Mouse (Mus musculus) liver, postnatal 0 days (tissue): ENCODE measurements around the gene Tatdn3. TPM values are rescaled to one million over a fixed set of nuclear protein-coding genes. Genes with fewer than 3 reads are reported as not detected.

Experiments
- ATAC-seq: fragments of 200-750 bp; cut with Nextera tagmentation; 2 replicates; pipeline ENCODE4 v1.8.0; 2017; ENCODE audit warnings: mild to moderate bottlenecking, moderate library complexity
- DNase-seq: peaks from one replicate; pipeline ENCODE4 v3.0.0-alpha.2; 2016
- H3K27ac ChIP-seq: fragments of 300-500 bp; sonication (generic); 2 replicates; pipeline ENCODE4 v1.5.1; 2014; ENCODE audit warnings: antibody characterized with exemption, moderate library complexity, mild to moderate bottlenecking, low read depth
- H3K27me3 ChIP-seq: fragments of 300-500 bp; sonication (generic); 2 replicates; pipeline ENCODE4 v1.6.1; 2014; ENCODE audit warnings: low read length, control low read depth, mixed read lengths; ENCODE audit not compliant: insufficient read depth
- H3K36me3 ChIP-seq: fragments of 300-500 bp; sonication (generic); replicated peaks from 2 replicates; pipeline ENCODE4 v1.6.1; 2014; ENCODE audit warnings: mild to moderate bottlenecking, control low read depth, low read length, moderate library complexity, mixed read lengths; ENCODE audit not compliant: insufficient read depth
- H3K4me1 ChIP-seq: fragments of 300-500 bp; sonication (generic); 2 replicates; pipeline ENCODE4 v1.6.1; 2014; ENCODE audit warnings: antibody characterized with exemption, mild to moderate bottlenecking, control low read depth; ENCODE audit not compliant: insufficient read depth
- H3K4me2 ChIP-seq: fragments of 300-500 bp; sonication (generic); 2 replicates; pipeline ENCODE4 v1.6.1; 2014; ENCODE audit warnings: low read depth, mild to moderate bottlenecking, low read length, moderate library complexity, mixed read lengths
- H3K4me3 ChIP-seq: fragments of 300-500 bp; sonication (generic); 2 replicates; pipeline ENCODE4 v1.5.1; 2014; ENCODE audit warnings: low read depth, low read length
- H3K9ac ChIP-seq: fragments of 300-500 bp; sonication (generic); replicated peaks from 2 replicates; pipeline ENCODE4 v1.6.1; 2014; ENCODE audit warnings: mild to moderate bottlenecking, moderate library complexity
- H3K9me3 ChIP-seq: fragments of 300-500 bp; sonication (generic); 2 replicates; pipeline ENCODE4 v1.6.1; 2016; ENCODE audit warnings: mild to moderate bottlenecking, control low read depth, low read length, mixed read lengths
- CTCF ChIP-seq: sonication (generic); IDR thresholded peaks from 2 replicates; pipeline ENCODE4 v1.5.1; 2016; ENCODE audit warnings: antibody characterized with exemption, low read depth
- EP300 ChIP-seq: IDR thresholded peaks from 2 replicates; pipeline ENCODE4 v1.6.1; 2016; ENCODE audit warnings: antibody characterized with exemption, low read depth, mild to moderate bottlenecking
- WGBS: fragments of 180-500 bp; shearing (Covaris S2); extraction: QIAGEN DNeasy Blood & Tissue Kit; methylation state at CpG from one replicate; pipeline ENCODE4 v1.1.7; 2014; ENCODE audit not compliant: insufficient replicate concordance; 5-methylcytosine and 5-hydroxymethylcytosine counted together
- polyA plus RNA-seq: library from polyadenylated mRNA; unstranded; fragments of >200 nt; fragmentation: Nextera tagmentation; extraction: Ambion mirVana; gene quantifications from 2 replicates; pipeline ENCODE4 v1.2.1, GENCODE M21; 2015

Gene Tatdn3
- polyA plus RNA-seq, 1 experiment from 2014 or later = 6.5 TPM

DNA sequence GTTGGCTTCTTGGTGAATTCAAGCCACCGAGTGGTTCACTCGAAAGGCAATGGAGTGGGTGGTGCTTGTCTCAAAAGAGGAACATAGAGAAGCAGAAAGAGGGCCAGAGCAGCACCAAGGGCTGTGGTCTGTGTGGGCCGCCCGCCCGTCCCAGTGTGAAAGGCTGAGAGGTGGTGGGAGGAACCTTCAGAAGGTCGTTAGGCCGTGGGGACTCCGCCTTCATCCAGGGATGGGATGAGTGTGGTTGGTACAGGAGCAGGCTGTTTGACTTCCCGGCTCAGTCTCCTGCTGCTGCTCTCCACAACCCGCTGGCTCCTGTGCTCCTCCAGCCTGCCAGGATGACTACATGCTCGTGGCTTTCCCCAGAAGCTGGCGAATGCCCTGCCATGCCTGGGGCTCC, 22.9 kb upstream of the Tatdn3 start:
- peak overlapping the region; percentile 34; the same call in 1 of the 2 replicates for H3K27ac ChIP-seq
- TF ChIP-seq EP300 (no peak), CTCF (no peak)
- WGBS = 60% methylated on average over 12 of the region's 12 CpGs
- ATAC-seq (peak; percentile 14; the same call in 1 of the 2 replicates), DNase-seq (peak; percentile 29)
- H3K4me2 ChIP-seq = 0 out of 2 replicates have a peak overlapping the region, but pooled peaks have one; percentile 9
- H3K4me3 ChIP-seq = no peak overlapping the region
- H3K27me3 ChIP-seq = no peaks in the 10 kb centered on the region
- no peaks in the 10 kb centered on the region for H3K4me1 ChIP-seq
- H3K36me3 ChIP-seq = peaks cover 14% of the 10 kb centered on the region
- H3K9ac ChIP-seq = no peak overlapping the region; the same call in 1 of the 2 replicates
- H3K9me3 ChIP-seq = no peaks in the 10 kb centered on the region

DNA sequence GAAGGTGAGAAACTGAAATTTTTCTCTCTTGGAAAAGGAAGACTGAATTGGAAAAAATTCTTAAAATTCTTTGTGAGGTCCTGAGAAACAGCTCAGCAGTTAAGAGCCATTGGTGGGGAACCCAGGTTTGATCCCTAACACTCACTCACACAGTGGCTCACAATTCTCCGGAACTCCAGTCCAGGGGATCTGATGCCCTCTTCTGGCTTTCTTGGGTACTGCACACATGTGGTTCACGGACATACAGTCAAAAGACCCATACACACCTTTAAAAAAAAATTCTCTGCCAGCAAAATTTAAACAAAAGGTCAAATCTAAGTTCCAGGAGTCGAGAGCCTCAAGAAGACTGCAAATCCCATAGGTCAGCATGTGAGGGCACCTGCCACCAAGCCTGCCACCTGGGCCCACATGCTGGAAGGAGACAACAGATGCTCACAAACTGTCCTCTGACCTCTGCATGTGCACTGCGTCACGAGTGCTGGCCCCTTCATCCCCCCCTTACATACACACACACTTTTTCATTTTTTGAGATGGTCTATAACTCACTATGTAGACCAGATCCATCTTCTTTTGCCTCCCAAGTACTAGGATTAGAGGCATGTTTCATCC, 22.3 kb upstream of the Tatdn3 start:
- peak overlapping the region; percentile 34; the same call in 1 of the 2 replicates for H3K27ac ChIP-seq
- peak; percentile 74 for DNase-seq
- H3K4me2 ChIP-seq = no peak overlapping the region; the same call in 1 of the 2 replicates
- no peaks in the 10 kb centered on the region for H3K4me1 ChIP-seq
- H3K9ac ChIP-seq = no peak overlapping the region
- peaks cover 19% of the 10 kb centered on the region for H3K36me3 ChIP-seq
- H3K9me3 ChIP-seq = no peaks in the 10 kb centered on the region
- no peak overlapping the region for H3K4me3 ChIP-seq
- H3K27me3 ChIP-seq = no peaks in the 10 kb centered on the region
- 67% methylated on average over 5 of the region's 5 CpGs for WGBS
- TF ChIP-seq CTCF (peak; percentile 79), EP300 (no peak)
- no peak for ATAC-seq

DNA sequence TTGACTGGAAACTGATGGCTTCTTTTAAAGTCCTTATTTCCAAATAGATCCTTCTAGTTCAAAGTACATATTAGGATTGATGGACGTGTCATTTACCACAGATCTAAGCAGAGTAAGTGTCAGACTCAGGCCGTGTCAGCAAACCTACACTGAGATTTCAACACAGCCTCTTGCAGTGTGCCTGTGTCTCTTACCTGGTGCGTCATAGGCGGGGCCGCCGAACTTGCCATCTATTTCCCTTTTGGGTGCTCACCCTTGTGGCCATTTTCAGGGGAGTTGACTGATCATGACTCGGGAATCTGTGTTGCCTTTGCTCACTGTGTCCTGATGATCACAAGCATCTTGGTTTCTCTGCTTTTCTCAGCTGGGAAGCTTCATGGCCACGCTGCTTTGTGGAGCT, 20.5 kb upstream of the Tatdn3 start:
- ATAC-seq (peak; percentile 81), DNase-seq (peak; percentile 51)
- H3K4me1 ChIP-seq = no peaks in the 10 kb centered on the region
- no peaks in the 10 kb centered on the region for H3K27me3 ChIP-seq
- H3K36me3 ChIP-seq = peaks cover 28% of the 10 kb centered on the region
- H3K4me3 ChIP-seq = no peak overlapping the region
- TF ChIP-seq EP300 (no peak; the same call in 1 of the 2 replicates), CTCF (peak; percentile 7; the same call in 1 of the 2 replicates)
- 67% methylated on average over 8 of the region's 8 CpGs for WGBS
- H3K4me2 ChIP-seq = peak overlapping the region; percentile 24; the same call in 1 of the 2 replicates
- no peak overlapping the region for H3K9ac ChIP-seq
- H3K27ac ChIP-seq = 0 out of 2 replicates have a peak overlapping the region, but pooled peaks have one; percentile 26
- no peaks in the 10 kb centered on the region for H3K9me3 ChIP-seq

DNA sequence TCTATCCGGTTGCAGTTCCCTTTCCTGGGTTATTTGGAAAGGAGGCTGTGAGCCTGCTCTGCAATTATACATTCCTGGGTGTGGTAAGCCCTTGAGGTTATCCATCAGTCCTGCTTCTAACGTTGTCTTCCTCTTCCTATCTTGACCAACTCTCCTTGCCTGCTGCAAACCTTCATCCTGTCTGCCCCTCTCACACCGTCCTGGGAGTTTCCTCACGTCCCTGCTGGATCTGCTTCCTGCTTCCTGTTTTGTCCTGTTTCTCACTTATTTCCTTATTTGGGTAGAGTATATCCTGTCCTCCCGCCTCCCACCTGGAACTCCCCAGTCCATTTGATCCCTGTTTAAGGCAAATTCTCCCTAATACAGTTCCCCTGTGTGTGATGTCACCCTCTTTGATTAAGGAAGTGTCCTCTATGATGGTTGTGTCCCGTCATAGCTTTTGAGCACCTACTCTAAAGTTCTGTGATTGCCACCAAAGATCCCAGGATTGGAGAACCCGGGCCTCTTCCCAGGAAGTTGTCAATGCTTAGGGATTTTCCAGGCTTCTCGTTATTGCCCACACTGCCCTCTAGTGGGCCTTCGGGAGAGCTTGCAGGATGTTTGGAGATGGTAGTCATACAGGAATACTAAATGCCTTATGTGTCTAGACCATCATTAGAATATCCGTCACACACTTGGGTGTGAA, 12.6 kb upstream of the Tatdn3 start:
- DNase-seq = peak; percentile 41
- Histone ChIP-seq H3K4me3 (no peak overlapping the region), H3K4me2 (0 out of 2 replicates have a peak overlapping the region, but pooled peaks have one; percentile 22), H3K27me3 (no peaks in the 10 kb centered on the region), H3K36me3 (peaks cover 49% of the 10 kb centered on the region), H3K4me1 (peaks cover 13% of the 10 kb centered on the region), H3K27ac (peak overlapping the region; percentile 59), H3K9ac (no peak overlapping the region), H3K9me3 (no peaks in the 10 kb centered on the region)
- 55% methylated on average over 10 of the region's 10 CpGs for WGBS
- TF ChIP-seq CTCF (peak; percentile 78), EP300 (no peak)
- peak; percentile 33 for ATAC-seq

DNA sequence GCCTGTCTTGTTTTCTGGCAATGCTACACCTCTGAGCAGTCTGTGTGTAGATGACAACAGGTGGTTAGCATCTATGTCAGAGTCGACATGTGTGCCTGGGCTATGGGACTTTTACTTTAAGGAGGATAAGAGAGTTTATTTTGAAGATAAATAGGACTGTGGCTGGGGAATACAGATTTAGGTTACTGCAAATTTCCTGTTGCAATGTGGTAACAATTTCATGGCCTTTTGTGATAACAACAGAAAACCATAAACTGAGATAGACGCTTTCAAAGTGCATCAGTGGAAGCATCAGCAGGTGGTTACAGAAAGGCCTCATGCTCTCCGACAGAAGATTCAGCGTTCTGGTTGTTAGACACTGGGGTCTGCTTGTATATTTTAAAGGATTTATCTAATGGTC, 10.8 kb upstream of the Tatdn3 start:
- Histone ChIP-seq H3K4me1 (peaks cover 13% of the 10 kb centered on the region), H3K4me3 (no peak overlapping the region), H3K27ac (peak overlapping the region; percentile 74), H3K4me2 (no peak overlapping the region), H3K36me3 (peaks cover 56% of the 10 kb centered on the region), H3K27me3 (no peaks in the 10 kb centered on the region), H3K9me3 (no peaks in the 10 kb centered on the region), H3K9ac (no peak overlapping the region)
- ATAC-seq = no peak; the same call in 1 of the 2 replicates
- TF ChIP-seq CTCF = no peak
- no peak for DNase-seq
- WGBS = 68% methylated on average over 4 of the region's 4 CpGs

DNA sequence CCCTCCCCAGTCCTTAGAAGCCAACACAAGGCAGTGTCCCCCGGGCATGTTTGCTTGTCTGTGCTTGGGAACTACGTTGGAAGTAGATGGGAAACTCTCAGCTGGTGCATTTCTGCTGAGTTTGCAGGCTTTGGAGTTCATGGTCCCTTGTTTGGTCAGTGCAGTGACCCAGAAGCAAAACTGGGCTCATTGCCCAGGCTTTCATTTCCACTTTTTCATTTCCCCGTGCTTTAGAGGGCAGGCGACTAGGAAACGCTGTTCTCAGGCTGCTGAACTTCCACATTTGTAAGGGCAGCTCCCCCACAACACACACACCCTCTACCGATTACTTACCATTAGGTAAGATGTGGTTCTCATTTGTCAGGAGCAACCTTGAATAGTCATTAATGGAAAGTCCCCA, 10.3 kb upstream of the Tatdn3 start:
- H3K27ac ChIP-seq = peak overlapping the region; percentile 74
- peaks cover 58% of the 10 kb centered on the region for H3K36me3 ChIP-seq
- no peak overlapping the region for H3K9ac ChIP-seq
- peaks cover 13% of the 10 kb centered on the region for H3K4me1 ChIP-seq
- DNase-seq (peak; percentile 68), ATAC-seq (peak; percentile 67)
- H3K4me2 ChIP-seq = no peak overlapping the region
- H3K9me3 ChIP-seq = no peaks in the 10 kb centered on the region
- no peak overlapping the region for H3K4me3 ChIP-seq
- TF ChIP-seq EP300 = no peak
- 0 out of 2 replicates have a peak, but pooled peaks have one; percentile 1 for TF ChIP-seq CTCF
- WGBS = 40% methylated on average over 6 of the region's 6 CpGs
- H3K27me3 ChIP-seq = no peaks in the 10 kb centered on the region
